Mouse (Mus musculus): ENCODE results near the gene Rela. TPM values are rescaled to one million over a fixed set of nuclear protein-coding genes. Genes with fewer than 3 reads are reported as not detected.
A peak's percentile ranks its signal among the peaks of the same experiment; 100 is the strongest.

Gene Rela
- polyA plus RNA-seq, 1 experiment = 56.5 TPM

DNA sequence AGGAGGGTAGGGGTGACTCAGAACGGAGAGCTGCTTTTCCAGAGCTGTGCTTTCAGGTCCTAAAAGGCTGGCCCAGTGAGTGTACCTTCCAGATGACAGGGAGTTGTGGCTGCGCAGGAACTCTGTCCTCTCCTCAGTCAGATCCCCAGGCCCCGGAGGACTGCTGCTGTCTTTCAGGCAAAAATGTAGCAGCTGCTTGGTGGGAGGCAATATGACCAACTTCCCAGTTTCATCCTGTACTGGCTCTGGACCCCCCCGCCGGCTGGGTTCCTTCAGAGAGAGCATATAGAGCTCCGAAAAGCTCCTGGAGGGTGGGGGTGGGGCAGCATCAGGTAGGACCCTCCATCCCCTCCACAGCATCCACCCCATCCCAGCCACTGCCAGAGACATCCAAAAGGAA is 15.3 kb downstream of the Rela start:
- no peak for TF ChIP-seq MAX (IDR thresholded peaks at IDR 0.05)
- no peak for TF ChIP-seq MYOD1 (IDR thresholded peaks at IDR 0.05; ENCODE audit: control insufficient read depth, insufficient read length, low read depth)
- TF ChIP-seq MYOG (IDR thresholded peaks at IDR 0.05; ENCODE audit: control insufficient read depth, extremely low read depth, insufficient read length) = no peak
- TF ChIP-seq USF1 (IDR thresholded peaks at IDR 0.05; ENCODE audit: low read depth) = no peak
- no peak for TF ChIP-seq FOSL1 (IDR thresholded peaks at IDR 0.05; ENCODE audit: insufficient read depth, low read length, poor library complexity, severe bottlenecking)
- TF ChIP-seq CTCF (IDR thresholded peaks at IDR 0.05; ENCODE audit: control insufficient read depth, insufficient read depth, insufficient read length) = no peak
- TF ChIP-seq CEBPB (IDR thresholded peaks at IDR 0.05; ENCODE audit: low read depth) = no peak
- Histone ChIP-seq H3K79me2 (ENCODE audit: control insufficient read depth, insufficient read depth) (no peaks in the 10 kb centered on the region), H3K27me3 (ENCODE audit: control insufficient read depth, insufficient read depth, insufficient read length) (no peaks in the 10 kb centered on the region), H3K36me3 (ENCODE audit: control insufficient read depth, insufficient read depth) (peaks cover 31% of the 10 kb centered on the region), H3K4me3 (ENCODE audit: insufficient read depth, poor library complexity, severe bottlenecking) (no peak overlapping the region), H3K79me3 (ENCODE audit: low read depth) (no peaks in the 10 kb centered on the region), H3ac (ENCODE audit: control insufficient read depth, insufficient read length, low read depth) (no peak overlapping the region)

DNA sequence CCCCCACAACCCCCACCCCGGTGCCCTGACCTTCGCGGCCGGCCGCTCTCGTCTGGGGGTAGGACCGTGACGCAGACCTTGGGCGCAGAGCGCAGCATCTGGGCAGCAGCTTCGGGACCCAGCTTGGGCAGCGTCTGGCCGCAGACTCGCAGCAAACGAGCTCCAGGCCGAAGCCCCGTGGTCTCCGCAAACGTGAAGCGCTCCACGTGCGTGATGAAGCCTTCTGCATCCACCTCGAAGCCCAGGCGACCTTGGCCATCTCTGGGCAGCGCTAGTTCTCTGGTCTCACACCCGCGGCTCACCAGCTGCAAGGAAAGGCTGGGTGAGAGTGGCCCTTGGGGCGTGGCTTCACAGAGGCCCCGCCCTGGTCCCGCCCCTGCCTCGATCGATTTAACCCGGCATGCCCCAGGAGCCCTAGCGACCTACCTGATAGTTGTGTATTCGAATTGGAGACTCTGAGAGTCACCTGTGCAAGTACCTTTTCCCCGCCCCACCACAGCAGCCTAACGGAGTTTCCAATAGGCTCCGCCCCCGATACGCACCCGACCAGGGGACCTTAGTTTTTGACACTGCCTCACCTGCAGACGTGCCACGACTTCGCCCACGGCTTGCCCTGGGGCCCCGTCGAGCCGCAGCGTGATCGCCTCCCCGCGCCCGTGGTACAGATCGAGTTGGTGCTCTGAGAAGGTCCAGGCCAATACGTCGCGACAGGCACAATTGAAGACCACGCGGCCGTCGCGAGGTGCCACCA is 16.9 kb downstream of the Rela start:
- H3K79me3 ChIP-seq (ENCODE audit: low read depth) = no peaks in the 10 kb centered on the region
- H3K79me2 ChIP-seq (ENCODE audit: control insufficient read depth, insufficient read depth) = no peaks in the 10 kb centered on the region
- peaks cover 28% of the 10 kb centered on the region for H3K36me3 ChIP-seq (ENCODE audit: control insufficient read depth, insufficient read depth)
- H3K4me3 ChIP-seq (ENCODE audit: insufficient read depth, poor library complexity, severe bottlenecking) = no peak overlapping the region
- TF ChIP-seq FOSL1 (IDR thresholded peaks at IDR 0.05; ENCODE audit: insufficient read depth, low read length, poor library complexity, severe bottlenecking) = no peak
- no peak for TF ChIP-seq CTCF (IDR thresholded peaks at IDR 0.05; ENCODE audit: control insufficient read depth, insufficient read depth, insufficient read length)
- no peak for TF ChIP-seq CEBPB (IDR thresholded peaks at IDR 0.05; ENCODE audit: low read depth)
- no peak for TF ChIP-seq MYOD1 (IDR thresholded peaks at IDR 0.05; ENCODE audit: control insufficient read depth, insufficient read length, low read depth)
- no peaks in the 10 kb centered on the region for H3K27me3 ChIP-seq (ENCODE audit: control insufficient read depth, insufficient read depth, insufficient read length)
- H3ac ChIP-seq (ENCODE audit: control insufficient read depth, insufficient read length, low read depth) = no peak overlapping the region

GRCm38 (mm10) chr19:5654720-5655298 is 17.5 kb downstream of the Rela start:
- no peaks in the 10 kb centered on the region for H3K27me3 ChIP-seq (ENCODE audit: control insufficient read depth, insufficient read depth, insufficient read length)
- no peak overlapping the region for H3K4me3 ChIP-seq (ENCODE audit: insufficient read depth, poor library complexity, severe bottlenecking)
- peaks cover 28% of the 10 kb centered on the region for H3K36me3 ChIP-seq (ENCODE audit: control insufficient read depth, insufficient read depth)
- no peak overlapping the region for H3ac ChIP-seq (ENCODE audit: control insufficient read depth, insufficient read length, low read depth)
- TF ChIP-seq CTCF (IDR thresholded peaks at IDR 0.05; ENCODE audit: control insufficient read depth, insufficient read depth, insufficient read length) = no peak
- no peak for TF ChIP-seq CEBPB (IDR thresholded peaks at IDR 0.05; ENCODE audit: low read depth)
- no peak for TF ChIP-seq USF1 (IDR thresholded peaks at IDR 0.05; ENCODE audit: low read depth)
- TF ChIP-seq FOSL1 (IDR thresholded peaks at IDR 0.05; ENCODE audit: insufficient read depth, low read length, poor library complexity, severe bottlenecking) = no peak
- TF ChIP-seq MAX (IDR thresholded peaks at IDR 0.05) = no peak
- TF ChIP-seq MYOG (IDR thresholded peaks at IDR 0.05; ENCODE audit: control insufficient read depth, extremely low read depth, insufficient read length) = no peak
- no peak for TF ChIP-seq MYOD1 (IDR thresholded peaks at IDR 0.05; ENCODE audit: control insufficient read depth, insufficient read length, low read depth)
- H3K79me3 ChIP-seq (ENCODE audit: low read depth) = no peaks in the 10 kb centered on the region
- H3K79me2 ChIP-seq (ENCODE audit: control insufficient read depth, insufficient read depth) = no peaks in the 10 kb centered on the region

DNA sequence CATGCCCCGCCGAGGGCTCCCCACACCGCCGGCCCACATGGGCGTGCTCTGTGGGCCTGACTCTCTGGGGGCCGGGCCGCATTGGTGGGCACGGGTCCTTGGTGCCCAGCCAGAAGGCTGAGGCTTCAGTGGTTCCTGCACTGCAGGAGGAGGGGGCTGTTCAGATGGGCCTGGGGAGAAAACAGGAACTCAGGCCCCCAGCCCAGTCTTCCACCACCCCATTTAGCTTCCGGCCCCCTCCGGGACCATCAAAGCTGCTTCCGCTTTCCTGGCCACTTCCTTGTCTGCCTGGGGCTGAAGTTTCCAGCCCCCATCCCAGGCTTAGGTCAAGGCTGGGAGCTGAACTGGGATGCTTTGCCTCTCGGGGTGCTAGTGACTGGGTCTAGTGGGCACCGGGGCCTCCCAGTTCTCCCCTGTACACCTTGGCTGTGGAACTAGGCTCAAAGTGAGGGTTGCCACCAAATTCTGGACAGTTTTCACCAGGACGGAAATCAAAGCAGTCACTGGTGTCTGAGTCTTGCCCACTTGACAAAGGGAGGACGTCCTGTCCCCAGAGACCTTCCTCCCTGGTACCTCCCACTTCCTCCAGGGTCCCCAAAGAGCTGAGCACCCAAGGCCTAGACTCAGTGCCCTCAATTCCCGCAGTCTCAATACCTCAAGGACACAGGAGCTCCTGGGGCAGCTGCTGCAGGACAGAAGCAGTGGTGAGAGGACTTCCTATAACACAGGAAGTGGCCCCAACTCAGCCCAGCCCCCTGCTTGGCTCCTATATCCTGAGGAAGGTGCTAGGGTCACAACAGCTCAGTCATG is 23.9 kb downstream of the Rela start:
- Histone ChIP-seq H3K36me3 (ENCODE audit: control insufficient read depth, insufficient read depth) (peaks cover 21% of the 10 kb centered on the region), H3K79me2 (ENCODE audit: control insufficient read depth, insufficient read depth) (peaks cover 16% of the 10 kb centered on the region), H3K27me3 (ENCODE audit: control insufficient read depth, insufficient read depth, insufficient read length) (no peaks in the 10 kb centered on the region), H3K4me3 (ENCODE audit: insufficient read depth, poor library complexity, severe bottlenecking) (no peak overlapping the region), H3ac (ENCODE audit: control insufficient read depth, insufficient read length, low read depth) (no peak overlapping the region), H3K79me3 (ENCODE audit: low read depth) (peaks cover 3% of the 10 kb centered on the region)
- TF ChIP-seq MYOG (IDR thresholded peaks at IDR 0.05; ENCODE audit: control insufficient read depth, extremely low read depth, insufficient read length) (no peak), USF1 (IDR thresholded peaks at IDR 0.05; ENCODE audit: low read depth) (no peak), MYOD1 (IDR thresholded peaks at IDR 0.05; ENCODE audit: control insufficient read depth, insufficient read length, low read depth) (no peak), CTCF (IDR thresholded peaks at IDR 0.05; ENCODE audit: control insufficient read depth, insufficient read depth, insufficient read length) (no peak), FOSL1 (IDR thresholded peaks at IDR 0.05; ENCODE audit: insufficient read depth, low read length, poor library complexity, severe bottlenecking) (no peak), MAX (IDR thresholded peaks at IDR 0.05) (no peak), CEBPB (IDR thresholded peaks at IDR 0.05; ENCODE audit: low read depth) (no peak)

DNA sequence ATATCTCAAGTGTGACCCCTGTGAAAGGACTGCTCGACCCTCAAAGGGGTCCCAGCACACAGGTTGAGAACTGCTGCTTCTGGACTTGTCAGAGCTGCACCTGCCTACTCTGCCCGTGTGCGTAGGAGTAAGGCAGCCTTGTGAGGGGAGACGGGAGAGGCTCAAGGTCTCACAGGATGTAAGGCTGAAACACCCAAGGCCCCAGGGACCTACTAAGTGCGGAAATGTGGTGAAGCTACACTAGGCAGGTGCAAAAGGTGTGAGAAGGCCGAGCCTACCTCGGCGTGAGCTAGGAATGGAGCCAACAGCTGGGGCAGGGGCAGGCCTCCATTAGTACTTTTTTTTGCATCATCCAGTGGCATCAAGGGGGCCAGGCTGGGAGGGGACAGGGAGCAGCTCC is 25.0 kb downstream of the Rela start:
- H3K36me3 ChIP-seq (ENCODE audit: control insufficient read depth, insufficient read depth) = peaks cover 31% of the 10 kb centered on the region
- peak overlapping the region; percentile 43 for H3K4me3 ChIP-seq (ENCODE audit: insufficient read depth, poor library complexity, severe bottlenecking)
- H3ac ChIP-seq (ENCODE audit: control insufficient read depth, insufficient read length, low read depth) = peak overlapping the region; percentile 23

More for the DNA sequence above, 25.0 kb downstream of the Rela start:
- no peaks in the 10 kb centered on the region for H3K27me3 ChIP-seq (ENCODE audit: control insufficient read depth, insufficient read depth, insufficient read length)
- TF ChIP-seq USF1 (IDR thresholded peaks at IDR 0.05; ENCODE audit: low read depth) (no peak), CEBPB (IDR thresholded peaks at IDR 0.05; ENCODE audit: low read depth) (no peak), FOSL1 (IDR thresholded peaks at IDR 0.05; ENCODE audit: insufficient read depth, low read length, poor library complexity, severe bottlenecking) (no peak), CTCF (IDR thresholded peaks at IDR 0.05; ENCODE audit: control insufficient read depth, insufficient read depth, insufficient read length) (no peak), MAX (IDR thresholded peaks at IDR 0.05) (no peak), MYOD1 (IDR thresholded peaks at IDR 0.05; ENCODE audit: control insufficient read depth, insufficient read length, low read depth) (no peak), MYOG (IDR thresholded peaks at IDR 0.05; ENCODE audit: control insufficient read depth, extremely low read depth, insufficient read length) (no peak)
- peaks cover 3% of the 10 kb centered on the region for H3K79me3 ChIP-seq (ENCODE audit: low read depth)
- H3K79me2 ChIP-seq (ENCODE audit: control insufficient read depth, insufficient read depth) = peaks cover 16% of the 10 kb centered on the region
